Mouse (Mus musculus): ENCODE measurements around the gene Lrtm1. TPM values are rescaled to one million over a fixed set of nuclear protein-coding genes. Genes with fewer than 3 reads are reported as not detected.

The Lrtm1 gene
- polyA plus RNA-seq, 1 experiment from 2014 or later, result not detected

DNA sequence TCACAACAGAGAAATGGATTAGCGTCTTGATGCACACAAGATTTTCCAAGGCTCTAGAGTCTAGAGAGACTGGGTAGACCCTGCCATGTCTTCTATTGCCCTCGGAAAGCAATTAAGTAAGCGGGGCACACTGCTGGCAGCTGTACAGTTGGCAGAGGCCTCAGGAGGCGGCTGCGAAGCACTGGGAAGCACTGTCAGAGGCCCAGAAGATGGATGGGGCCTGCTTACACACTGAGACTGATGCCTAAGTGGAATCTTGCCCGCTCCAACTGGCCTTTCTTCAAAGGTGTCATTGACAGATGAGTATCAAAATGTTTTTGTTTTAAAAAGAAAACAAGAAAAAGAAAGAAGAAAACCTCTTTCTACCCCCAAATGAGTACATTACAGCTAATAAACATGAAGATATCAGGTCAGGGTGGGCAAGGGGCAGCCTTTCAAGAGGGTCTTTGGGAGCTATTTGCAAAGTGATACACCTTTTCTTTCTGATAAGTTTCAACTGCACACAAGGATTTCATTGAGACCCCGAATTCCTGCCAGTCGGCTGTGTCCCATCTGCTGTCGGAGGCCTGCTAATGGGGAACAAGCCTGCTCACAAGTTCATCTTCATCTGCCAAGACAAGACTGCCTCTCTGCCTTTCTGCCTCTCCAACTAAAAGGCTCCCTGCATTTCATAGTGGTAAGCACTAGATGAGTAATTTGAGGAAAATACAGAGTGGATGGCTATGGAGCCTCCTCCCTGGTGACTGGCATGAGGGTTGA lies 22.8 kb downstream of the Lrtm1 start:
- no peak for TF ChIP-seq CTCF (IDR thresholded peaks at IDR 0.05; ENCODE audit: low read depth)
- H3K4me1 ChIP-seq (replicated peaks; ENCODE audit: control insufficient read depth, insufficient read depth, low read length), result no peaks in the 10 kb centered on the region
- H3K36me3 ChIP-seq (ENCODE audit: control insufficient read depth, insufficient read depth), result no peaks in the 10 kb centered on the region
- no peak overlapping the region for H3K27ac ChIP-seq (ENCODE audit: low read depth, low read length)
- no peak overlapping the region for H3K9ac ChIP-seq (ENCODE audit: low read depth, low read length)
- H3K4me2 ChIP-seq (replicated peaks; ENCODE audit: low read depth), result no peak overlapping the region
- no peaks in the 10 kb centered on the region for H3K27me3 ChIP-seq (replicated peaks; ENCODE audit: control insufficient read depth, insufficient read depth, low read length)
- H3K9me3 ChIP-seq (ENCODE audit: control insufficient read depth), result no peaks in the 10 kb centered on the region
- WGBS, result 67% methylated on average over 9 of the region's 9 CpGs
- no peak overlapping the region for H3K4me3 ChIP-seq (ENCODE audit: low read depth, low read length)
- no peak for ATAC-seq

DNA sequence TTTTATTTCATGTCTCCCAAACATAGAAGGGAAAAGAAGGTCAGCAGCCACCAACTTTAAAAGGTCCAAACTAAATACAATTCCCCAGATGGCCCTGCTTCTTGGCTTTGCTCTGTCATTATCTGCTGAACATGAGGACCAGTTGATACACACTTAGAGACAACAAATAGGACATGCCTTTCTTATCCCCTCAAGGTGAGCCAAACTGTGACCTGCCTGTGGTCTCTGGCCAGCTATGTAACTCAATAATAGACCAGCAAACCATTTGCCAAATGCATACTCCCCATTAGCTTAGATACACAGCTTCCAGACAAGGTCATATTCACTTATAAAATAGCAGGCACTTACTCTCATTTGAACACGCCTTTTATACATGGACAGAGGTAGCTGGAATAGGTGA lies 23.5 kb downstream of the Lrtm1 start:
- no peak for TF ChIP-seq CTCF (IDR thresholded peaks at IDR 0.05; ENCODE audit: low read depth)
- Histone ChIP-seq H3K4me1 (replicated peaks; ENCODE audit: control insufficient read depth, insufficient read depth, low read length) (no peaks in the 10 kb centered on the region), H3K36me3 (ENCODE audit: control insufficient read depth, insufficient read depth) (no peaks in the 10 kb centered on the region), H3K27ac (ENCODE audit: low read depth, low read length) (no peak overlapping the region), H3K4me2 (replicated peaks; ENCODE audit: low read depth) (no peak overlapping the region), H3K27me3 (replicated peaks; ENCODE audit: control insufficient read depth, insufficient read depth, low read length) (no peaks in the 10 kb centered on the region), H3K9ac (ENCODE audit: low read depth, low read length) (no peak overlapping the region), H3K4me3 (ENCODE audit: low read depth, low read length) (no peak overlapping the region), H3K9me3 (ENCODE audit: control insufficient read depth) (no peaks in the 10 kb centered on the region)
- ATAC-seq, result no peak
- 74% methylated on average over 1 of the region's 1 CpGs for WGBS

DNA sequence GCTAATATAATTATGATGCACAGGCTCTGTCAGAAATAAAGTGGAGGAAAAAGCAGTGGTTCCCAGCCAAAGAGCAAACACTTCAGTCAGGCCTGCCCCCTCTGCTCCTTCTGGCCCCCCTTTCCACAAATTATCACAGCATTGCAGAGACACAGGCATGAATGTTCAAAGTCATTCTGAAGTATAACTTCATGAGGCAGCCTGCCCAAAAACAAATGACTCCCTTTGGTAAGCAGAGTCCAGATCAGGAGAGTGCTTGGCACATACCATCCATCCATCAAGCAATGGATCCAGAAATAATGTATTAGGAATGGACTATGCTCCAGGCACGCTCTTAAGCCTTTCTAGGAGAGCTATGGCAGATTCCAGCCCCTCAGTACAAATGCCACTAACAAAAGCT lies 24.3 kb downstream of the Lrtm1 start:
- H3K4me2 ChIP-seq (replicated peaks; ENCODE audit: low read depth), result no peak overlapping the region
- no peak for TF ChIP-seq CTCF (IDR thresholded peaks at IDR 0.05; ENCODE audit: low read depth)
- no peak for ATAC-seq
- H3K36me3 ChIP-seq (ENCODE audit: control insufficient read depth, insufficient read depth), result no peaks in the 10 kb centered on the region
- H3K4me1 ChIP-seq (replicated peaks; ENCODE audit: control insufficient read depth, insufficient read depth, low read length), result no peaks in the 10 kb centered on the region
- H3K4me3 ChIP-seq (ENCODE audit: low read depth, low read length), result no peak overlapping the region
- no peaks in the 10 kb centered on the region for H3K27me3 ChIP-seq (replicated peaks; ENCODE audit: control insufficient read depth, insufficient read depth, low read length)
- 71% methylated on average over 1 of the region's 1 CpGs for WGBS
- H3K9me3 ChIP-seq (ENCODE audit: control insufficient read depth), result no peaks in the 10 kb centered on the region
- no peak overlapping the region for H3K27ac ChIP-seq (ENCODE audit: low read depth, low read length)
- H3K9ac ChIP-seq (ENCODE audit: low read depth, low read length), result no peak overlapping the region

DNA sequence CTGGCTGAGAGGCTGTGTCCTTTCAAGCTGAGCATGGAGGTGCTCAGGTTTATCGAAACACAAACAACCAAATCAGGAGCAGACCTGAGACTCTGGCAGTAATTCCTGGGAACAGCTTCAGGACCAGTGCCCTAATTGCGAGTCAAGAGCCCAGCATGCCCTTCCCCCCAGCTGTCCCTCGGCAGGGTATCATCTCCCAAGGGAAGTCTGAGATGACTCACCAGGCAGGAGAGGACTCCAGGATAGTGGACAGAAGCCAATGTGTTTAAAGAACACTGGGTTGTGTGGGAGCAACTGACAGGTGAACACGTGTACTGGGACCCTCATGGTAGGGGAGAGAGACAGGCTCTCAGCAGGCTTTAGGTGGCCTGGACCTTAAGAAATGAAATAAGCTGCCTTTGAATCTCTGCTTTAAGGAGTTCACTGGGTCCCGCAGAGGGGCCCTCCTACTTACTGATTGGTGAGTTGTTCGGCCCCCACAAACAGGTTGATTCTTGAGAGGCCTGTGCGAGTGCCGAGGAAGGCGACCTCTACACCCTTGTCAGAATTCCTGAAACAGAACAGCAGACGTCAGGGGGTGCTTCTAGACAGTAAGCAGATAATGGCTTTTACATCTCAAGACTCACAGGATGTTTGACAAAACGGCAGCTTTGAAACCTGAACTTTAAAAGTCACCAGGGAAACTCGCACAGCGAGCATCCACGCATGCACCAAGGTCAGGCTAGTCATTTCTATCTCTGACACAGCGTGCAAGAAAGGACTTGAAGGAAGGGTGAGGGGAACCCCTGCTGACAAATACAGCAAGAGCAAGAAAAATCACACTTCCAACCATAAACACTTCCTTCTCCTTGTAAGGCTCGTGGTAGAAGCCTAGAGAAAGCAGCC lies 34.2 kb downstream of the Lrtm1 start:
- H3K9me3 ChIP-seq (ENCODE audit: control insufficient read depth), result no peaks in the 10 kb centered on the region

DNA sequence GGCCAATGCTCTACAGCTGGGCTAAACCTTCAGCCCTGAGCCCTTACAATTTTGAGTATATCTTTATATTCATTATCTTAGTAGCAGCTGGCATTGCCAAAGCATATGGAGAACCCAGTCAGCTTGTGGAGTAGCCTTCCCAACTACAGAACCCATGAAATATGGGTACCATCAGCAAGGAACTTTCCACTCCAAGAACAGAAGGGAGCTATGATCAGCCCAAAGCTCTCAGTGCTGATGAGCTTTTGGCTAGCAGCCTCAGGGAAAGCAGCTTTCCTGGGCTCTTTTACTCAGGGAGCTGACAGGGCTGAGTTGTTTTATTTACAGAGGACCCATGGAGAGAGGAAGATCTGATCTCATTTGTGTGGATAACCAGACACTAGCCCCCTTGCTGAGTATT lies 42.7 kb downstream of the Lrtm1 start:
- H3K9me3 ChIP-seq (ENCODE audit: control insufficient read depth), result no peaks in the 10 kb centered on the region
- no peak overlapping the region for H3K4me2 ChIP-seq (replicated peaks; ENCODE audit: low read depth)
- H3K9ac ChIP-seq (ENCODE audit: low read depth, low read length), result no peak overlapping the region
- H3K27ac ChIP-seq (ENCODE audit: low read depth, low read length), result no peak overlapping the region
- ATAC-seq, result no peak
- H3K36me3 ChIP-seq (ENCODE audit: control insufficient read depth, insufficient read depth), result no peaks in the 10 kb centered on the region
- no peak for TF ChIP-seq CTCF (IDR thresholded peaks at IDR 0.05; ENCODE audit: low read depth)
- H3K4me3 ChIP-seq (ENCODE audit: low read depth, low read length), result no peak overlapping the region
- no peaks in the 10 kb centered on the region for H3K4me1 ChIP-seq (replicated peaks; ENCODE audit: control insufficient read depth, insufficient read depth, low read length)
- H3K27me3 ChIP-seq (replicated peaks; ENCODE audit: control insufficient read depth, insufficient read depth, low read length), result no peaks in the 10 kb centered on the region

More for the DNA sequence above, 34.2 kb downstream of the Lrtm1 start:
- no peak overlapping the region for H3K27ac ChIP-seq (ENCODE audit: low read depth, low read length)
- no peak overlapping the region for H3K4me3 ChIP-seq (ENCODE audit: low read depth, low read length)
- H3K27me3 ChIP-seq (replicated peaks; ENCODE audit: control insufficient read depth, insufficient read depth, low read length), result no peaks in the 10 kb centered on the region
- no peak overlapping the region for H3K4me2 ChIP-seq (replicated peaks; ENCODE audit: low read depth)
- 50% methylated on average over 16 of the region's 16 CpGs for WGBS
- TF ChIP-seq CTCF (IDR thresholded peaks at IDR 0.05; ENCODE audit: low read depth), result no peak
- no peak overlapping the region for H3K9ac ChIP-seq (ENCODE audit: low read depth, low read length)
- no peaks in the 10 kb centered on the region for H3K4me1 ChIP-seq (replicated peaks; ENCODE audit: control insufficient read depth, insufficient read depth, low read length)
- H3K36me3 ChIP-seq (ENCODE audit: control insufficient read depth, insufficient read depth), result no peaks in the 10 kb centered on the region
- no peak for ATAC-seq

DNA sequence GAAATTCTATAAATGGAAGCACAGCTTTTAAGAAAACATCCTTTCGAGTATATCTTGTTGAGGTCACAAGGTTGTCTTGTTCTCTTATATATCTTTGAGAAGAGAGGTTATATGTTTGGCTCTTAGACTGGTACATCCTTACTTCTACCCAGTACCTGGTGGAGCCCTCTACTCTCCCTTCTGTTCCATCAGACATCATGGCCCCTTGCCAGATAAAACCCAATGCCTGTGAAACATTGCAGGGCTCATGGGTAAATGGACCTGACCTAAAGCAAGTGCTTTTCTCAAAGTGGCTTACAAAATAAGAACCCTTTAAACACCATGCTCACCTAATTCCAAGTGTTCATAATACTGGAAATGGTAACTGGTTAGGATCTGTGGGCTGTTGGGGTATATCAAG lies 43.5 kb downstream of the Lrtm1 start:
- H3K9ac ChIP-seq (ENCODE audit: low read depth, low read length), result no peak overlapping the region
- no peak overlapping the region for H3K4me3 ChIP-seq (ENCODE audit: low read depth, low read length)
- H3K4me1 ChIP-seq (replicated peaks; ENCODE audit: control insufficient read depth, insufficient read depth, low read length), result no peaks in the 10 kb centered on the region
- H3K36me3 ChIP-seq (ENCODE audit: control insufficient read depth, insufficient read depth), result no peaks in the 10 kb centered on the region
- no peak overlapping the region for H3K27ac ChIP-seq (ENCODE audit: low read depth, low read length)
- no peaks in the 10 kb centered on the region for H3K9me3 ChIP-seq (ENCODE audit: control insufficient read depth)
- H3K27me3 ChIP-seq (replicated peaks; ENCODE audit: control insufficient read depth, insufficient read depth, low read length), result no peaks in the 10 kb centered on the region
- no peak for TF ChIP-seq CTCF (IDR thresholded peaks at IDR 0.05; ENCODE audit: low read depth)
- no peak overlapping the region for H3K4me2 ChIP-seq (replicated peaks; ENCODE audit: low read depth)
- 87% methylated on average over 1 of the region's 1 CpGs for WGBS
- no peak for ATAC-seq

Data from intestine, postnatal 0 days (tissue).